Mouse (Mus musculus) testis, adult 2 months (tissue): ENCODE results near the gene Wnt10b. TPM values are rescaled to one million over a fixed set of nuclear protein-coding genes. Genes with fewer than 3 reads are reported as not detected.
A peak's percentile ranks its signal among the peaks of the same experiment; 100 is the strongest.

Source experiments
- H3K27ac ChIP-seq: fragments of 200-500 bp; 2 replicates; pipeline ENCODE4 v1.5.1; 2012; ENCODE audit warnings: low read depth, low read length; ENCODE audit not compliant: control insufficient read depth, insufficient read depth
- H3K27me3 ChIP-seq: fragments of 200-500 bp; 2 replicates; pipeline ENCODE4 v1.6.1; 2012; ENCODE audit warnings: mild to moderate bottlenecking, low read length, moderate library complexity; ENCODE audit not compliant: control insufficient read depth, insufficient read depth
- H3K36me3 ChIP-seq: fragments of 200-500 bp; 2 replicates; pipeline ENCODE4 v1.6.1; 2012; ENCODE audit warnings: mild to moderate bottlenecking, low read length; ENCODE audit not compliant: control insufficient read depth, insufficient read depth
- H3K4me1 ChIP-seq: fragments of 200-500 bp; 2 replicates; pipeline ENCODE4 v1.6.1; 2012; ENCODE audit warnings: low read length; ENCODE audit not compliant: control insufficient read depth, insufficient read depth
- H3K4me3 ChIP-seq: fragments of 200-500 bp; 2 replicates; pipeline ENCODE4 v1.5.1; 2012; ENCODE audit warnings: low read depth, mild to moderate bottlenecking, low read length, moderate library complexity, mixed read lengths; ENCODE audit not compliant: control insufficient read depth
- CTCF ChIP-seq: fragments of 200-500 bp; IDR thresholded peaks from 2 replicates; pipeline ENCODE4 v1.5.1; 2012; ENCODE audit warnings: low read depth, mild to moderate bottlenecking, inconsistent platforms, low read length, moderate library complexity; ENCODE audit not compliant: control insufficient read depth, insufficient read depth, insufficient replicate concordance
- POLR2A ChIP-seq: fragments of 200-500 bp; IDR thresholded peaks from 2 replicates; pipeline ENCODE4 v1.6.1; 2012; ENCODE audit warnings: low read depth, mild to moderate bottlenecking, inconsistent platforms, low read length, moderate library complexity; ENCODE audit not compliant: control insufficient read depth
- polyA plus RNA-seq: library from polyadenylated mRNA; depleted of rRNA; stranded (reverse); fragments of >200 nt; gene quantifications from 2 replicates; pipeline ENCODE4 v1.2.3, GENCODE M21; 2012

Gene Wnt10b
- polyA plus RNA-seq, 1 experiment, result 0.47 TPM

- peaks cover 30% of the 10 kb centered on the region for H3K4me1 ChIP-seq
- H3K4me3 ChIP-seq, result no peak overlapping the region; the same call in 1 of the 2 replicates
- H3K36me3 ChIP-seq, result no peaks in the 10 kb centered on the region
- peaks cover 3% of the 10 kb centered on the region; the same call in 1 of the 2 replicates for H3K27me3 ChIP-seq
- TF ChIP-seq POLR2A (no peak), CTCF (no peak)
- no peak overlapping the region for H3K27ac ChIP-seq
These were observed 28.3 kb upstream of the Wnt10b start for GRCm38 (mm10) chr15:98806071-98806808.

- TF ChIP-seq POLR2A (no peak), CTCF (no peak)
- H3K27me3 ChIP-seq, result peaks cover 3% of the 10 kb centered on the region; the same call in 1 of the 2 replicates
- no peaks in the 10 kb centered on the region for H3K36me3 ChIP-seq
- H3K27ac ChIP-seq, result no peak overlapping the region
- H3K4me1 ChIP-seq, result peaks cover 30% of the 10 kb centered on the region
- peak overlapping the region; percentile 8 for H3K4me3 ChIP-seq
These were observed 27.5 kb upstream of the Wnt10b start for GRCm38 (mm10) chr15:98805324-98806040.

GRCm38 (mm10) chr15:98804054-98804453 lies 26.1 kb upstream of the Wnt10b start:
- peak; percentile 79 for TF ChIP-seq CTCF
- TF ChIP-seq POLR2A, result no peak
- Histone ChIP-seq H3K4me1 (peaks cover 30% of the 10 kb centered on the region), H3K4me3 (no peak overlapping the region), H3K27me3 (peaks cover 3% of the 10 kb centered on the region; the same call in 1 of the 2 replicates), H3K27ac (no peak overlapping the region), H3K36me3 (no peaks in the 10 kb centered on the region)

GRCm38 (mm10) chr15:98802926-98803325 lies 25.0 kb upstream of the Wnt10b start:
- Histone ChIP-seq H3K4me1 (peaks cover 28% of the 10 kb centered on the region), H3K27ac (no peak overlapping the region), H3K27me3 (peaks cover 3% of the 10 kb centered on the region; the same call in 1 of the 2 replicates), H3K4me3 (no peak overlapping the region), H3K36me3 (no peaks in the 10 kb centered on the region)
- TF ChIP-seq CTCF, result no peak
- TF ChIP-seq POLR2A, result no peak

- Histone ChIP-seq H3K4me1 (peaks cover 10% of the 10 kb centered on the region), H3K36me3 (no peaks in the 10 kb centered on the region), H3K27ac (no peak overlapping the region), H3K27me3 (0 out of 2 replicates have a peak, but pooled peaks cover 3% of the 10 kb centered on the region), H3K4me3 (no peak overlapping the region)
- TF ChIP-seq POLR2A, result no peak
- TF ChIP-seq CTCF, result peak; percentile 91
These were observed 21.4 kb upstream of the Wnt10b start for GRCm38 (mm10) chr15:98799396-98799795.

- H3K36me3 ChIP-seq, result no peaks in the 10 kb centered on the region
- 0 out of 2 replicates have a peak, but pooled peaks cover 3% of the 10 kb centered on the region for H3K27me3 ChIP-seq
- H3K4me1 ChIP-seq, result peaks cover 5% of the 10 kb centered on the region
- H3K27ac ChIP-seq, result no peak overlapping the region
- TF ChIP-seq POLR2A (no peak), CTCF (no peak)
- no peak overlapping the region for H3K4me3 ChIP-seq
These were observed 21.0 kb upstream of the Wnt10b start for GRCm38 (mm10) chr15:98798903-98799302.

GRCm38 (mm10) chr15:98797835-98798492 lies 20.0 kb upstream of the Wnt10b start:
- Histone ChIP-seq H3K27me3 (0 out of 2 replicates have a peak, but pooled peaks cover 3% of the 10 kb centered on the region), H3K36me3 (no peaks in the 10 kb centered on the region), H3K27ac (no peak overlapping the region), H3K4me1 (peaks cover 9% of the 10 kb centered on the region), H3K4me3 (no peak overlapping the region)
- TF ChIP-seq CTCF (no peak), POLR2A (no peak)
